Mouse (Mus musculus) cerebellum, adult 2 months (tissue): ENCODE measurements around the gene Zfp867.

Source experiments
- CTCF ChIP-seq: fragments of 200-500 bp; IDR thresholded peaks from 2 replicates; pipeline ENCODE4 v1.5.1; 2011; ENCODE audit warnings: low read depth, mild to moderate bottlenecking, control low read depth, low read length, moderate library complexity, borderline replicate concordance; ENCODE audit not compliant: insufficient read depth
- POLR2A ChIP-seq: fragments of 200-500 bp; IDR thresholded peaks from 2 replicates; pipeline ENCODE4 v1.6.1; 2011; ENCODE audit warnings: low read length, control low read depth, borderline replicate concordance; ENCODE audit not compliant: insufficient read depth

- TF ChIP-seq POLR2A (no peak), CTCF (no peak)
These were observed 40.5 kb upstream of the Zfp867 start for GRCm38 (mm10) chr11:59512733-59513132.
